Mouse (Mus musculus) gastrocnemius, postnatal 36 days (tissue): ENCODE results near the gene Rictor. TPM values are rescaled to one million over a fixed set of nuclear protein-coding genes. Genes with fewer than 3 reads are reported as not detected.
"Not testable (repeated sequence)": the region's sequence is repeated elsewhere in the genome, so short reads cannot be mapped to it uniquely, and the experiment has no call there.

ENCODE experiments used
- DNase-seq, 2 experiments: peaks; one replicate each; pipeline ENCODE4 v3.0.0; 2022
- intact Hi-C: fragments of 180-260 bp; cut with DNase I; formaldehyde crosslinking; loops from one replicate; pipeline ENCODE4 v1.15.1; 2025
- total RNA-seq, 2 experiments: library from RNA; stranded (reverse); gene quantifications; 2 replicates each; pipeline ENCODE4 v1.2.3; 2021

The Rictor gene
- total RNA-seq, 2 experiments from 2014 or later = 7.3 to 9.0 TPM

GRCm38 (mm10) chr15:6726130-6726808 lies 18.1 kb downstream of the Rictor start:
- intact Hi-C loops = no loop called here
- DNase-seq = no peak

GRCm38 (mm10) chr15:6733076-6733475 lies 24.9 kb downstream of the Rictor start:
- no peak for DNase-seq
- intact Hi-C loops = no loop called here

- intact Hi-C loops = no loop called here
- no peak for DNase-seq
Measured at GRCm38 (mm10) chr15:6739180-6739579, 31.0 kb downstream of the Rictor start.

GRCm38 (mm10) chr15:6742337-6743025 lies 34.3 kb downstream of the Rictor start:
- intact Hi-C loops = no loop called here

GRCm38 (mm10) chr15:6743723-6744122 lies 35.5 kb downstream of the Rictor start:
- intact Hi-C loops = no loop called here
- DNase-seq = no peak

More at GRCm38 (mm10) chr15:6742337-6743025, 34.3 kb downstream of the Rictor start:
- no peak for DNase-seq

GRCm38 (mm10) chr15:6746301-6746983 lies 38.3 kb downstream of the Rictor start:
- intact Hi-C loops, DNase-seq: not testable (repeated sequence)

- DNase-seq = no peak
- intact Hi-C loops = no loop called here
Measured at GRCm38 (mm10) chr15:6747001-6747400, 38.8 kb downstream of the Rictor start.

- DNase-seq = no peak
- intact Hi-C loops = no loop called here
Measured at GRCm38 (mm10) chr15:6754400-6754799, 46.2 kb downstream of the Rictor start.

GRCm38 (mm10) chr15:6772265-6772664 lies 64.1 kb downstream of the Rictor start:
- no peak for DNase-seq
- intact Hi-C loops = no loop called here

GRCm38 (mm10) chr15:6786212-6786611 lies 78.0 kb downstream of the Rictor start:
- intact Hi-C loops = no loop called here
- DNase-seq = no peak

GRCm38 (mm10) chr15:6787236-6787635 lies 79.1 kb downstream of the Rictor start:
- intact Hi-C loops = no loop called here
- no peak for DNase-seq

GRCm38 (mm10) chr15:6790011-6790410 lies 81.8 kb downstream of the Rictor start:
- intact Hi-C loops = no loop called here
- no peak for DNase-seq

- intact Hi-C loops = no loop called here
- DNase-seq = no peak
Measured at GRCm38 (mm10) chr15:6791648-6792047, 83.5 kb downstream of the Rictor start.

- intact Hi-C loops = no loop called here
- no peak for DNase-seq
Measured at GRCm38 (mm10) chr15:6792846-6793245, 84.7 kb downstream of the Rictor start.

GRCm38 (mm10) chr15:6801212-6801611 lies 93.0 kb downstream of the Rictor start:
- intact Hi-C loops, DNase-seq: not testable (repeated sequence)

GRCm38 (mm10) chr15:6815807-6816206 lies 107.6 kb downstream of the Rictor start:
- intact Hi-C loops = no loop called here
- no peak for DNase-seq

GRCm38 (mm10) chr15:6840199-6840598 lies 132.0 kb downstream of the Rictor start:
- intact Hi-C loops = no loop called here
- no peak for DNase-seq

- intact Hi-C loops = no loop called here
- DNase-seq = no peak
Measured at GRCm38 (mm10) chr15:6849851-6850250, 141.7 kb downstream of the Rictor start.
